Mouse (Mus musculus): ENCODE measurements around the gene Mtfp1.

DNA sequence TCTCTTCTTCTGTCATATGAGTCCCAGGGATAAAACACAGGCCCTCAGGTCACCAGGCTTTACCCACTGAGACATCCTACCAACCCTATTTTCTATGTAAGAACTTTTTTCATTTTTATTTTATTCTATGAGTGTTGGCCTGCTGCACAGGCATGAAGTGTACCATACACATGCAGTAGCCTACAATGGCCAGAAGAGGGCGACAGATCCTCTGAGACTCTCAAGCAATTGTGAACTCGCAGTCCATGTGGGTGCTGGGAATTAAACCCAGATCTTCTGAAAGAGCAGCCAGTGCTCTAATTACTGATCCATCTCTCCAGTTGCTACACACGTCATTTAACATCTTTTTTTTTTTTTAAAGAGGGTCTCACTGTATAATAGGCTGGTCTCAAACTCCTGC, 38.2 kb upstream of the Mtfp1 start:
- peak; percentile 48; the same call in 1 of the 2 replicates for TF ChIP-seq CTCF (IDR thresholded peaks at IDR 0.05; ENCODE audit: borderline replicate concordance, extremely low read depth, insufficient read depth, insufficient read length)
- TF ChIP-seq POLR2A (IDR thresholded peaks at IDR 0.05; ENCODE audit: borderline replicate concordance, extremely low read depth, insufficient read depth, insufficient read length, poor library complexity, severe bottlenecking): no peak

Measured in brain, embryonic 14.5 days (tissue).